Mouse (Mus musculus) limb, embryonic 15.5 days (tissue): Measurements from ENCODE around the gene 2410004B18Rik. TPM values are rescaled to one million over a fixed set of nuclear protein-coding genes. Genes with fewer than 3 reads are reported as not detected.
"Not testable (repeated sequence)": the region's sequence is repeated elsewhere in the genome, so short reads cannot be mapped to it uniquely, and the experiment has no call there.

Experiments used
- ATAC-seq: fragments of 200-750 bp; cut with Nextera tagmentation; 2 replicates; pipeline ENCODE4 v1.8.0; 2017; ENCODE audit warnings: low read depth, moderate TSS enrichment; ENCODE audit not compliant: insufficient number of reproducible peaks, low FRiP score, low TSS enrichment
- H3K27ac ChIP-seq: fragments of 300-500 bp; sonication (generic); 2 replicates; pipeline ENCODE4 v1.5.1; 2015; ENCODE audit warnings: moderate library complexity, mild to moderate bottlenecking, inconsistent platforms
- H3K27me3 ChIP-seq: fragments of 300-500 bp; sonication (generic); 2 replicates; pipeline ENCODE4 v1.6.1; 2015; ENCODE audit warnings: inconsistent platforms
- H3K36me3 ChIP-seq: fragments of 300-500 bp; sonication (generic); 2 replicates; pipeline ENCODE4 v1.6.1; 2015; ENCODE audit warnings: inconsistent platforms
- H3K4me1 ChIP-seq: fragments of 300-500 bp; sonication (generic); 2 replicates; pipeline ENCODE4 v1.6.1; 2015; ENCODE audit warnings: inconsistent platforms
- H3K4me2 ChIP-seq: fragments of 300-500 bp; sonication (generic); 2 replicates; pipeline ENCODE4 v1.6.1; 2015; ENCODE audit warnings: mild to moderate bottlenecking, inconsistent platforms
- H3K4me3 ChIP-seq: fragments of 300-500 bp; sonication (generic); 2 replicates; pipeline ENCODE4 v1.5.1; 2015; ENCODE audit warnings: mild to moderate bottlenecking, inconsistent platforms
- H3K9ac ChIP-seq: fragments of 300-500 bp; sonication (generic); 2 replicates; pipeline ENCODE4 v1.6.1; 2015; ENCODE audit warnings: inconsistent platforms
- H3K9me3 ChIP-seq: fragments of 300-500 bp; sonication (generic); 2 replicates; pipeline ENCODE4 v1.6.1; 2016; ENCODE audit warnings: inconsistent platforms
- WGBS: fragments of 180-500 bp; shearing (Covaris S2); methylation state at CpG from one replicate; pipeline ENCODE4 v1.1.7; 2015; 5-methylcytosine and 5-hydroxymethylcytosine counted together
- polyA plus RNA-seq: library from polyadenylated mRNA; unstranded; fragments of >200 nt; fragmentation: Nextera tagmentation; extraction: Ambion mirVana; gene quantifications from 2 replicates; pipeline ENCODE4 v1.2.1, GENCODE M21; 2015

The 2410004B18Rik gene
- polyA plus RNA-seq, 1 experiment from 2014 or later, result 45.7 TPM

DNA sequence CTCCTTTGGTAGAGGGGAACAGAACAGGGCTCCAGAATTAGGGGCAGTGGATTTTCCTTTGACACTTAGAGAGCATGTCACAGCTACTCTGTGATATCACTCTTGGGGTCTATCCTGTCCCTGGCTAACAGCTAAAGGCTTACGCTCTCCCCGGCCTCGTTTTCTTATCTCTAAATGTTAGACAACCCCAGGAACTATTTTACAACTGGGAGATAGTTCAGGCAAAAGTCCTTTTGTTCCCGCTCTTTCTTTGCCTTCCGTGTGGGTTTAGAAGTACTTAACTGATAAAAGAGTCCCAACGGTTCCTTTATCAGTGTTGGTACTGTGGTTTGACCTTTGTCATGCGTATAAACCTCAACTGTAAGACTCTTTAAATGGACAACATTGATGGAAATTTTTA is 15.1 kb downstream of the 2410004B18Rik start:
- Histone ChIP-seq H3K27me3 (no peaks in the 10 kb centered on the region), H3K4me2 (no peak overlapping the region), H3K36me3 (no peaks in the 10 kb centered on the region), H3K9ac (no peak overlapping the region), H3K4me3 (no peak overlapping the region), H3K27ac (no peak overlapping the region), H3K4me1 (peaks cover 4% of the 10 kb centered on the region), H3K9me3 (no peaks in the 10 kb centered on the region)
- no peak for ATAC-seq
- 87% methylated on average over 7 of the region's 7 CpGs for whole genome bisulfite sequencing

DNA sequence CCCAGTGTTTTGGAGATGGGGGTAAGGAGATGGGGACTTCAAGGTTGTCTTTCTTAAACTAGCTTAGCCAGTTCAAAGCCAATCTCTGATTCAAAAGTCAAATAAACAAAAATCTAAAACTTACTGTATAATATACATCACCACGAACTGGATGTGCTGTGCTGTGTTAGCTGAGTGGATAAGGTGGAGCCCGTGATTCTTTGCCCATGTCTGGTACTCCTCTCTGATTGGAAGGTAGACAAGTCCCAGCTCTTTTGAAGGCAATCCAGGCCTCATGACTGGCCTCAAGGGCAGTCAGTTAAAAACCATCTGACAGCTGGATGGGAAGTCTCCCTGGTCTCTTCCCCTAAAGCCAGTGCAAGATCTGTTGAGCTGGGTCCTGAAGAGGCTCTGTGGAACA is 15.6 kb downstream of the 2410004B18Rik start:
- Histone ChIP-seq H3K27me3 (no peaks in the 10 kb centered on the region), H3K36me3 (no peaks in the 10 kb centered on the region), H3K4me2 (no peak overlapping the region), H3K27ac (no peak overlapping the region), H3K9me3 (no peaks in the 10 kb centered on the region), H3K4me3 (no peak overlapping the region), H3K9ac (no peak overlapping the region), H3K4me1 (peaks cover 4% of the 10 kb centered on the region)
- ATAC-seq, result no peak
- WGBS, result 87% methylated on average over 2 of the region's 2 CpGs

DNA sequence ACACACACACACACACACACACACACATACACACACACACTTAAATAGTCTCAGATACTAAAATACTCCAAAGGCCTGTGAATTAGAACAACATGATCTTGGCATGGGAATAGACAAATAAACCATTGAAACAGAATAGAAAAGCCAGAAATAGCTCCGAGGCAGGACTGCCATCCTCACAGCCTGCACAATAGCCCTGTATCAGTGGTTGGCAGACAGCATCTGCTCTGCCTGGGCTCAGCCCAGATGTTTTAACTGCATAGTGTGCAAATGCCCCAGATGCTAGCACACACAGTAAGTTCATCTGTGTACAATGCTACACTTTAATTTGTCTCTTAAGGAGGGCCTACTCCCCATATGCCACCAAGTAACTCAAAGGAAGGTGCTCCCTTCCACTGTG is 22.0 kb downstream of the 2410004B18Rik start:
- H3K4me1 ChIP-seq, result peaks cover 24% of the 10 kb centered on the region
- no peak overlapping the region for H3K9ac ChIP-seq
- ATAC-seq, result no peak
- 57% methylated on average over 1 of the region's 1 CpGs for whole genome bisulfite sequencing
- H3K27me3 ChIP-seq, result no peaks in the 10 kb centered on the region
- no peak overlapping the region for H3K4me3 ChIP-seq
- no peak overlapping the region for H3K4me2 ChIP-seq
- H3K36me3 ChIP-seq, result no peaks in the 10 kb centered on the region
- no peak overlapping the region for H3K27ac ChIP-seq
- H3K9me3 ChIP-seq, result no peaks in the 10 kb centered on the region

DNA sequence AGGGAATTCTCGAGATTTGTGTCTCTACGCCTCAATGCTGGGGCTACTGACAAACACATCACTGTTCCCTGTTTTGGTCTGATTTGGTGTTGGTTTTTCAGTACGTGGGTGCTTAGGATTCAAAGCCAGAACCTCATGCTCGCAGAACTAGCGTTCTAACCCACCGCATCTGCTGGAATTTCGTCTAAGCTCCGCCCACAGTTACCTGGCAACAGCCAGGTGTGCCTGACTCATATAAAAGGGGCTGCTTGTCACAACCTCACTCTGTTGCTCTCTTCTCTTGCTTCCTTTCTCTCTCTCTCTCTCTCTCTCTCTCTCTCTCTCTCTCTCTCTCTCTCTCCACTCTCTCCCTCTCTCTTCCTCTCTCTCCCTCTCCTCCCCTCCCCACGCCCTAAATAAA is 24.6 kb downstream of the 2410004B18Rik start:
- no peak overlapping the region for H3K27ac ChIP-seq
- H3K9me3 ChIP-seq, result no peaks in the 10 kb centered on the region
- no peak overlapping the region for H3K4me3 ChIP-seq
- no peaks in the 10 kb centered on the region for H3K27me3 ChIP-seq
- H3K4me2 ChIP-seq, result no peak overlapping the region
- no peak overlapping the region for H3K9ac ChIP-seq
- peaks cover 29% of the 10 kb centered on the region for H3K4me1 ChIP-seq
- H3K36me3 ChIP-seq, result no peaks in the 10 kb centered on the region
- 21% methylated on average over 9 of the region's 9 CpGs for WGBS
- ATAC-seq, result no peak

DNA sequence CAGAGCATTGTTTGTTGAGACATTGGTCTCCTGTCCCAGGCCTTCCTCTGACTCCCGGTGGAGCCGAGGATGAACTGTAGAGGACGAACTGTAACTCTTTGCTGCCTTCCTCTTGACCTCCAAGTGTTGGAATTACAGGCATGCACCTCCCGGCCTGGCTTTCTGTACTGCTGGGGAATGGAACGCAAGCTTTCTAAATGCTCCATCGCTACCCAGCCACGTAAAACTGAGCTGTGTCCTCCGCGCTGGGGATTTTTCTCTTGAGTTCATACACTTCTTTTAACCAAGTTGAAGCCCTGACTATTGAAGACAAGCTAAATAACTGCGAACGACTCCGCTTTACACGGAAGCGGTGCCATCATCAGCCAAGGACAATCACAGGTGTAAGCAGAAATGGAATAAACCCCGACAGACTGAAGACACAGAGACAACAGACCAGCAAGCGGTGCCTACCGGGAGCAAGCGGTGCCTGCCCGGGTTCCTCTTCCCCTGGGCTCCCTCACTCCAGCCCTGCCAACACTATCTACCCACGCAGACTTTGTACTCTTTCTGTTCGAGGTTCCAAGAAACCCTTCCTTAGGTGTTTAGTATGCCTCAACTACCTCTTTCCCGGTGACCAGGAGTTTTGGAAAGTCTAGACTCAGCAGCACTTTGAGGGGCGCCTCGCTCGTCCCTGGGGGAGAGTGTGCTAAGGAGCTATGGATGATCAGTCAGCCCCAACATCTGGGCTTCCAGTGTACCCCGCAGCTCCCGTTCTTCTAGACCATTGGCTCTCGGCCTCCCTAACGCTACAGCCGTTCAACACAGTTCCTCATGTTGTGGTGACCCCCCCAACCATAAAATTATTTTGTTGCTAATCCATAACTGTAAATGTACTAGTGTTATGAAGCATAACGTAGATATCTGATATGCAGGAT is 25.5 kb downstream of the 2410004B18Rik start:
- H3K9ac ChIP-seq, result no peak overlapping the region

DNA sequence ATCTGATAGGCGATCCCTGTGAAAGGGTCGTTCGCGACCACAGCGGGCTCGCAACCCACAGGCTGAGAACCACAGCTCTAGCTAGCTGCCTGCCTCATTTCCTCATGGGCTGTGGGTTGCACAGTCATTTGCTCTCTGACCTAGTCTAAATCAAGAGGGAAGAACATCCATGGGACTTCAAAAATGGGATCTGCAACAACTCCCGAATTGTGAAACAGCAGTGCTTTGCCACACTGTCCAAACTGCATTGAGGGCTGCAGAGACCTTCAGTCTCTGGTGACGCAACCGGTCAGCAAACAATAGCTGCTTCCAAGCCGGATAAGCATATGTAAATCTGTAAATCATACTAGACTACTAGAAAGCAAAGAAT is 26.2 kb downstream of the 2410004B18Rik start:
- Histone ChIP-seq H3K27me3 (no peaks in the 10 kb centered on the region), H3K4me2 (peak overlapping the region; percentile 36), H3K4me3 (no peak overlapping the region), H3K9me3 (no peaks in the 10 kb centered on the region), H3K9ac (no peak overlapping the region), H3K36me3 (no peaks in the 10 kb centered on the region), H3K27ac (peak overlapping the region; percentile 69), H3K4me1 (peaks cover 29% of the 10 kb centered on the region)
- no peak for ATAC-seq
- WGBS, result 23% methylated on average over 10 of the region's 10 CpGs

More for the DNA sequence above, 25.5 kb downstream of the 2410004B18Rik start:
- no peaks in the 10 kb centered on the region for H3K27me3 ChIP-seq
- H3K4me1 ChIP-seq, result peaks cover 29% of the 10 kb centered on the region
- no peak for ATAC-seq
- no peaks in the 10 kb centered on the region for H3K36me3 ChIP-seq
- H3K4me2 ChIP-seq, result peak overlapping the region; percentile 26
- H3K9me3 ChIP-seq, result no peaks in the 10 kb centered on the region
- peak overlapping the region; percentile 69; the same call in 1 of the 2 replicates for H3K27ac ChIP-seq
- H3K4me3 ChIP-seq, result peak overlapping the region; percentile 9; the same call in 1 of the 2 replicates
- 19% methylated on average over 31 of the region's 31 CpGs for WGBS

DNA sequence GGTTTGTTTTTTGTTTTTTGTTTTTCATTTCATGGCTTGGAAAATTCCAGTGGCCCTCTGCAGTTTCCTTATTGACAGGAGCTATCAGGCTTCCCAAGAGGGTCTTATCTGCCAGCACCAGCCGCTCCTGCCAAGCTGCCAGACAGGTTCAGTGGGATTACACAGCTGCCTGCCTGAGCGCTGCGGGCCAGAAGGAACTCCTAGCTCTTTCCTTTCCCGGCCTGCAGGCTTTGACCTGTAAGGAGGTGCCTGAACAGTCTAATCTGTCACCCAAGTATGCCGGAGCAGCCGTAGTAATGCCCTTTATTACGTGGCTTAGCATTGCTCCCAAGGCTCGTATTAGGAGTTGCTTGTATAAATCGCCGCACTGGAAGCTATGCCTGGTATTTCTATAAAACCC is 26.7 kb downstream of the 2410004B18Rik start:
- Histone ChIP-seq H3K4me2 (peak overlapping the region; percentile 36), H3K36me3 (no peaks in the 10 kb centered on the region), H3K9ac (no peak overlapping the region), H3K9me3 (no peaks in the 10 kb centered on the region), H3K4me3 (peak overlapping the region; percentile 11; the same call in 1 of the 2 replicates), H3K27me3 (no peaks in the 10 kb centered on the region), H3K4me1 (peaks cover 29% of the 10 kb centered on the region), H3K27ac (peak overlapping the region; percentile 69)
- 6% methylated on average over 10 of the region's 10 CpGs for WGBS
- ATAC-seq, result peak; percentile 81

DNA sequence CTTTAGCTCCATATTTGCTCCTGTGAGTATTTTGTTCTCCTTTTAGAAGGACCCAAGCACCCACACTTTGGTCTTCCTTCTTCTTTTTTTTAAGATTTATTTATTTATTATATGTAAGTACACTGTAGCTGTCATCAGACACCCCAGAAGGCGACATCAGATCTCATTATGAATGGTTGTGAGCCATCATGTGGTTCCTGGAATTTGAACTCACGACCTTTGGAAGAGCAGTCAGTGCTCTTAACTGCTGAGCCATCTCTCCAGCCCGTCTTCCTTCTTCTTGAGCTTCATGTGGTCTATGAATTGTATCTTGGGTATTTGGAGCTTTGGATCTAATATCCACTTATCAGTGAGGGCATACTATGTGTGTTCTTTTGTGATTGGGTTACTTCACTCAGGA is 27.8 kb downstream of the 2410004B18Rik start:
- WGBS, result 81% methylated on average over 3 of the region's 3 CpGs
- peaks cover 29% of the 10 kb centered on the region for H3K4me1 ChIP-seq
- H3K36me3 ChIP-seq, H3K4me3 ChIP-seq, H3K27me3 ChIP-seq, H3K27ac ChIP-seq, H3K9me3 ChIP-seq, H3K9ac ChIP-seq, H3K4me2 ChIP-seq, ATAC-seq: not testable (repeated sequence)

DNA sequence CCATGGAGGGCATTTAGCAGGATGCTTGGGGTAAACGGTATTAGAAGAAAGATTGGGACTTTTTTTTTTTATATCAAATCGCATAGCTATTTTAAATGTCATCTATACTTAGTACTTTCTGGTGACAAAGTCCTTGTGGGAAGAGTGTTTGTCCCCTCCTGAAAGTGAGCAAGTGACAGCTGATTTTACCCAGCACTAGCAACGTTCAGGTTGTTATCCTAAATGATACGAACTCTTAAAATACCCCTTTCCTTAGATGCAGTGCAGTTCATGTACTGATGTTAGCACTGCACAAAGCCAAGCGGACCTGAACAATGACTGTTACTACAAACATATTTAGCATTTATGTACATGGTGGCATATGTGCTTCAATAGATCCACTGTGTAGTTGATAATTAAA is 29.0 kb downstream of the 2410004B18Rik start:
- H3K36me3 ChIP-seq, result no peaks in the 10 kb centered on the region
- H3K9ac ChIP-seq, result no peak overlapping the region
- 91% methylated on average over 5 of the region's 5 CpGs for WGBS
- no peak overlapping the region for H3K27ac ChIP-seq
- ATAC-seq, result no peak
- no peak overlapping the region for H3K4me2 ChIP-seq
- no peaks in the 10 kb centered on the region for H3K27me3 ChIP-seq
- H3K4me3 ChIP-seq, result no peak overlapping the region
- H3K4me1 ChIP-seq, result peaks cover 33% of the 10 kb centered on the region
- H3K9me3 ChIP-seq, result no peaks in the 10 kb centered on the region

DNA sequence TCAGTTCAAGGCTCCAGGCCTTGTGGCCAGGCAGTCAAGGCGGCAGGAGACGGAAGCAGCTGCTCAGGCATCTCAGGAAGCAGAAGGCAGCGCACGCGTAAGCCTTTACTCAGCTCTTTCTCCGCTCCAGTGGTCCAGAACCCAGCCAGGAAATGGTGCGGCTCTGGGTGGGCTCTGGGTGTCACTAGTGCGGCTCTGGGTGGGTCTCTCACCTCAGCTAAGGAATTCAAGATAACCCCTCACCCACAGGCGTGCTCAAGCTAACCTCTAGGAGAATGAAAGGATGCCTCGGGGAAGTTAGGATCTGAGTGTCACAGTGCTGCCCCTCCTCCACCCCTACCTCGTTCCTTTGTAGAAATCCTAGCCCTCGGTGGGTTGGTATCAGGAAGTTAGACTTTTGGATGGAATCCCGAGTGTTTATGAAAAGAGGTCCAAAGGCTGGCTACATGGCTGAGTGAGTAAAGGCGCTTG is 31.3 kb downstream of the 2410004B18Rik start:
- Histone ChIP-seq H3K4me2 (no peak overlapping the region), H3K27ac (no peak overlapping the region), H3K9ac (no peak overlapping the region), H3K4me3 (no peak overlapping the region), H3K9me3 (no peaks in the 10 kb centered on the region), H3K27me3 (no peaks in the 10 kb centered on the region), H3K4me1 (peaks cover 15% of the 10 kb centered on the region), H3K36me3 (no peaks in the 10 kb centered on the region)
- ATAC-seq, result no peak
- WGBS, result 45% methylated on average over 14 of the region's 14 CpGs

DNA sequence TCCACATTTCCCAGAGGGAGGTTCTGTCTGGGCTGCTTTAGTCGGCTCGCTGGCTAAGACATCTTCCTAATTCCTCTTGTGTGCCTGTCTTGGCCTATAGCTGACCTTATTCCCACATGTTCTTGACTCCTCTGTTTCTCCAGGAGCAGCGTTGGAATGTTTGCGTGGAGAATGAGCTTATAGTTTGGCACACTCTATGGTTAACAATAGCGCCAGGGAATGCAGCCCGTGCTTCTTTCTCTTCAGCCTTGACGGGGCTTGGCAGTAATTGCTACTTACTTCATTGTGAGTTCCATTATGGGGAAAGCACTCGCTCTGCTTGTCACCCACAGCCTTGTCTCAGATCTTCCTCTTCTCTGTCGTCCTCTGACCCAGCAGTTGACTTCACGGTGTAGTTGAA is 33.7 kb downstream of the 2410004B18Rik start:
- no peak overlapping the region for H3K27ac ChIP-seq
- H3K4me2 ChIP-seq, result no peak overlapping the region
- peaks cover 4% of the 10 kb centered on the region for H3K4me1 ChIP-seq
- H3K4me3 ChIP-seq, result no peak overlapping the region
- no peaks in the 10 kb centered on the region for H3K36me3 ChIP-seq
- ATAC-seq, result no peak
- H3K9ac ChIP-seq, result no peak overlapping the region
- 56% methylated on average over 10 of the region's 10 CpGs for WGBS
- no peaks in the 10 kb centered on the region for H3K27me3 ChIP-seq
- no peaks in the 10 kb centered on the region for H3K9me3 ChIP-seq

DNA sequence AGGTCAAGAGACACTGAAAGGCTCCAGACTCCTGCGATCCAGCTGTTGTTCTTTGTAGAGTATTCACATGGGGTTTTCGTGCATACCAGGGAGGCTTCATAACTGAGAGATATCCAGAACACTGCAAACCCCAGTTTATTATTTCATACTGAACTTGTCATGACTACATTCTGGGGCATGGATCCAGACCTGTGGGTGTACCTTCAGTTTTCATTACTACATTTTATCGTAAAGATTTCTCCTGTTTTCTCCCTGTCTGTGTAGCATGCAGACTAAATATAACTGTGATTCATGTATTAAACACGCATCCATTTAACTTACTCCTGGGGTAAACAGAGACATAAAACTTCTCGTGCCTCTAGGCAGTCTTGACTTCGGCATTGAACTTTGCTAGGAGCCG is 37.2 kb downstream of the 2410004B18Rik start:
- no peak overlapping the region for H3K4me3 ChIP-seq
- H3K27ac ChIP-seq, result no peak overlapping the region
- H3K9ac ChIP-seq, result no peak overlapping the region
- no peak for ATAC-seq
- H3K27me3 ChIP-seq, result no peaks in the 10 kb centered on the region
- WGBS, result 52% methylated on average over 7 of the region's 7 CpGs
- H3K4me1 ChIP-seq, result peaks cover 4% of the 10 kb centered on the region
- H3K9me3 ChIP-seq, result no peaks in the 10 kb centered on the region
- no peak overlapping the region for H3K4me2 ChIP-seq
- H3K36me3 ChIP-seq, result no peaks in the 10 kb centered on the region
